Mouse (Mus musculus) stomach, postnatal 0 days (tissue): ENCODE results near the gene Samd4b.

Experiments
- CTCF ChIP-seq: IDR thresholded peaks from 2 replicates; pipeline ENCODE4 v1.5.1; 2016; ENCODE audit warnings: antibody characterized with exemption, low read depth, mild to moderate bottlenecking, moderate library complexity
- EP300 ChIP-seq: optimal IDR thresholded peaks from 2 replicates; pipeline ENCODE3; 2016; ENCODE audit warnings: antibody characterized with exemption

DNA sequence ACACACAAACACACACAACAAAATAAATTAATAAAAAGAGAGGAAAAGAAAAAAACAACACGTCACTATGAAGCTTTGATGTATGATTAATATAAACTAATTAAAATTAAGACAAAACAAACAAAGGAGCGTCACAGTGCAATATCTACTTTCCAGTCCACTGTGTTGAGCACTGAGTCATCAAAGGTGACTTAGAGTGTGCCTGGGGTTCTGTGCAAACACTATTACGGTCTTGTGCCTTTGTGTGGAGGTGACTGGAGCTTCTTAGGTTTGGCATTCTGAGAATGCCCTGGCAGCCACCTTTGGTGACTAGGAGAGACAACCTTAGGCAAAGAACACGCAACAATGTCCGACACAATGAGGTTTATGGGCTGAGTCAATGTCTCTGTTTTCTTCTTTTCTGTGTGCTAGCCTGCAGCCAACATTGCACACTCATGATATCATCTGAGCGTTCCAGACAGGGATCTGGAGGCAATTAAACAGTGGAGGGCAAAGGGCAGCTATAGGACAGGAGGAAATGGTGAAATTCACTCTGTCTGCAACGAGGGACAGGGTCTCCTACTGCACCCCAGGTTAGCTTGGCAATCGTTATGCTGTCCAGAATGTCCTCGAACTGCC is 21.3 kb upstream of the Samd4b start:
- TF ChIP-seq EP300 (no peak), CTCF (no peak)
